ENCODE assay signal across 17 mouse cellular contexts in the genomic region with DNA sequence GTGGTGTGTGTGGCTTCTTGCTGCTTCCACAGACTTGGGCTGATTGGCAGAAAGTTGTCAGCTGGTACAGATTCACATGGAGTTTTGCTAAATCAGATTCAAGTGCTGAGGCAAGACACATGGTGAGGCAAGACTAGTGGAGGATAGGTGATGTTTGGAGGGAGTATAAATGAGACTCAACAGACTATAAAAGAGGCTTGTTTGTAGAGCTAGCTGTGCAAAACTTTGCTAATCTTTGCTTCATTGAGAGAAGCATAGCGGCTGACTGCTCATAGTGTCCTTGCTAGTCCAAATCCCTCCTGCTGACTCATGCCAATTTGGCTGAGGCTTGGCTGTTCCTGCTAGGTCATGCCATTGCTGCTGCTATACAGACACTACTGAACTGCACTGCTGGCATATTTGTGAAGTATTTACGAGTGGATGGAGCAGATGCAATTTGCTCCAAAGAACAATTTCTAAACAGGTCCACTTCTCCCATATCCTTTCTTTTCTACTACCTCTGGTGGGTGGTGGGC. TPM values are rescaled to one million over a fixed set of nuclear protein-coding genes. Genes with fewer than 3 reads are reported as not detected.
DNase-seq lines count a peak whose midpoint lies in the region; ATAC-seq lines count a peak whose summit lies in the region.
"Had no signal": no experiment of that assay in that cellular context is flagged by ENCODE, and none has a peak within 500 bp of the region (broad histone marks: within the 10 kb centered on the region; RNA-seq: fewer than 3 reads in every experiment).

No protein-coding gene starts in this region.

- H3K4me1 ChIP-seq in megakaryocyte, embryonic 14.5 days = peaks cover 19% of the 10 kb centered on the region
- H3K4me1 ChIP-seq in intestine, embryonic 15.5 days (replicated peaks) = no peaks in the 10 kb centered on the region
- H3K4me1 ChIP-seq: embryonic facial prominence, embryonic 10.5 days had no signal

- no peaks in the 10 kb centered on the region for H3K36me3 ChIP-seq in megakaryocyte, embryonic 14.5 days (replicated peaks; ENCODE audit: low read length)
- no peaks in the 10 kb centered on the region for H3K36me3 ChIP-seq in intestine, embryonic 15.5 days
- H3K36me3 ChIP-seq: embryonic facial prominence, embryonic 10.5 days had no signal

- ATAC-seq in megakaryocyte, adult 5-6 weeks (ENCODE audit: poor library complexity, severe bottlenecking) = no peak
- 0 out of 2 replicates have a peak, but pooled peaks have one; percentile 50 for ATAC-seq in erythroid progenitor cell, adult 5-6 weeks (replicated peaks; ENCODE audit: low FRiP score, poor library complexity, severe bottlenecking)
- no peak for ATAC-seq in intestine, embryonic 15.5 days
- ATAC-seq: forebrain, embryonic 16.5 days had no signal

- peaks cover 4% of the 10 kb centered on the region; the same call in 1 of the 2 replicates for H3K9me3 ChIP-seq in megakaryocyte, embryonic 14.5 days
- no peaks in the 10 kb centered on the region for H3K9me3 ChIP-seq in intestine, embryonic 15.5 days
- H3K9me3 ChIP-seq: embryonic facial prominence, embryonic 10.5 days had no signal

- H3K9ac ChIP-seq in intestine, embryonic 15.5 days = no peak overlapping the region

- H3K27ac ChIP-seq in intestine, embryonic 15.5 days = no peak overlapping the region
- H3K27ac ChIP-seq: embryonic facial prominence, embryonic 10.5 days had no signal

- no peak overlapping the region for H3K4me2 ChIP-seq in intestine, embryonic 15.5 days (replicated peaks)

- DNase-seq in heart, adult 11 months = peak; percentile 83
- DNase-seq in heart, adult 8-10 months (ENCODE audit: low spot score) = no peak
- DNase-seq in adrenal gland, adult 8-10 months = peak; percentile 41
- no peak for DNase-seq in cerebellum, adult 18-20 months
- DNase-seq: cerebellum, postnatal 10 days; layer of hippocampus, adult 9-11 months; lung, adult 2 months; lung, postnatal 4 days; midbrain, embryonic 14.5 days; right cerebral cortex, adult 18-20 months had no signal

- peaks cover 4% of the 10 kb centered on the region for H3K27me3 ChIP-seq in megakaryocyte, embryonic 14.5 days (replicated peaks)
- no peaks in the 10 kb centered on the region for H3K27me3 ChIP-seq in intestine, embryonic 15.5 days (replicated peaks)

- 82% methylated on average over 2 of the region's 2 CpGs for WGBS in intestine, embryonic 15.5 days

- peak overlapping the region; percentile 40 for H3K4me3 ChIP-seq in megakaryocyte, embryonic 14.5 days (replicated peaks)
- H3K4me3 ChIP-seq in intestine, embryonic 15.5 days (replicated peaks) = no peak overlapping the region
- H3K4me3 ChIP-seq: embryonic facial prominence, embryonic 10.5 days; erythroblast, embryonic 14.5 days had no signal

RNA-seq across cellular contexts. Expression of a gene that starts 3.0 kb away (rescaled TPM):
- total RNA-seq in heart, adult 8-10 months (2022) = 1 to 10 TPM; 4.2 to 5.2 (median 4.6) TPM
- 1.1 and 2.2 TPM in 2 replicates for polyA plus RNA-seq in megakaryocyte, embryonic 14.5 days (2012; ENCODE audit: insufficient read depth, low replicate concordance)
- 33.6 and 36.6 TPM in 2 replicates for total RNA-seq in megakaryocyte, adult 5-6 weeks (2015)
- total RNA-seq in megakaryocyte, adult 5-6 weeks (2017) = 72.6 and 73.1 TPM in 2 replicates
- 10 to 100 TPM in 1 of 4 experiments, 1 to 10 TPM in 3; 6.5 to 10.1 (median 9.2) TPM for total RNA-seq in adrenal gland, adult 8-10 months (2022)
- 69.9 and 78.4 TPM in 2 replicates for total RNA-seq in erythroid progenitor cell, adult 5-6 weeks (2015; ENCODE audit: low replicate concordance)
- total RNA-seq in erythroid progenitor cell, adult 5-6 weeks (2017; ENCODE audit: low replicate concordance) = 152 and 170 TPM in 2 replicates
- polyA plus RNA-seq in intestine, embryonic 15.5 days (2015; fragmentation: Nextera tagmentation; extraction: Ambion mirVana) = 15.2 and 17.9 TPM in 2 replicates

RNA-seq across cellular contexts. Expression of a gene that starts 19.7 kb away (rescaled TPM):
- under 1 TPM; 0.09 to 0.20 (median 0.18) TPM for total RNA-seq in heart, adult 8-10 months (2022)
- polyA plus RNA-seq in megakaryocyte, embryonic 14.5 days (2012; ENCODE audit: insufficient read depth, low replicate concordance) = 8.9 and 14.8 TPM in 2 replicates
- 0.13 and 0.62 TPM in 2 replicates for total RNA-seq in megakaryocyte, adult 5-6 weeks (2015)
- 0.37 and 0.51 TPM in 2 replicates for total RNA-seq in megakaryocyte, adult 5-6 weeks (2017)
- 1 to 10 TPM in 3 of 4 experiments, under 1 TPM in 1; 0.55 to 1.6 (median 1.1) TPM for total RNA-seq in adrenal gland, adult 8-10 months (2022)
- 37.3 and 42.2 TPM in 2 replicates for total RNA-seq in erythroid progenitor cell, adult 5-6 weeks (2015; ENCODE audit: low replicate concordance)
- total RNA-seq in erythroid progenitor cell, adult 5-6 weeks (2017; ENCODE audit: low replicate concordance) = 128 and 157 TPM in 2 replicates
- polyA plus RNA-seq in intestine, embryonic 15.5 days (2015; fragmentation: Nextera tagmentation; extraction: Ambion mirVana) = 1.7 TPM in 2 replicates

Comparison
In these comparisons a context has a peak if more than half of its experiments do, and no peak if none do; other contexts are left out.
1. DNase-seq: peak in heart, adult 11 months (single experiment) and adrenal gland, adult 8-10 months (single experiment); none in heart, adult 8-10 months (single experiment) and cerebellum, adult 18-20 months (0 of 2).
2. RNA of a gene that starts 19.7 kb away (total RNA-seq): 37.3 to 157 TPM in erythroid progenitor cell, adult 5-6 weeks; 0.55 to 1.6 TPM in adrenal gland, adult 8-10 months, 0.13 to 0.62 TPM in megakaryocyte, adult 5-6 weeks and 0.09 to 0.20 TPM in heart, adult 8-10 months; every median in the first group is over 10 times any median in the second.